Mouse (Mus musculus): Measurements from ENCODE around the gene Zfp618. TPM values are rescaled to one million over a fixed set of nuclear protein-coding genes. Genes with fewer than 3 reads are reported as not detected.

Zfp618 gene
- total and polyA plus RNA-seq, 3 experiments: 0.05 TPM; not detected in 2

DNA sequence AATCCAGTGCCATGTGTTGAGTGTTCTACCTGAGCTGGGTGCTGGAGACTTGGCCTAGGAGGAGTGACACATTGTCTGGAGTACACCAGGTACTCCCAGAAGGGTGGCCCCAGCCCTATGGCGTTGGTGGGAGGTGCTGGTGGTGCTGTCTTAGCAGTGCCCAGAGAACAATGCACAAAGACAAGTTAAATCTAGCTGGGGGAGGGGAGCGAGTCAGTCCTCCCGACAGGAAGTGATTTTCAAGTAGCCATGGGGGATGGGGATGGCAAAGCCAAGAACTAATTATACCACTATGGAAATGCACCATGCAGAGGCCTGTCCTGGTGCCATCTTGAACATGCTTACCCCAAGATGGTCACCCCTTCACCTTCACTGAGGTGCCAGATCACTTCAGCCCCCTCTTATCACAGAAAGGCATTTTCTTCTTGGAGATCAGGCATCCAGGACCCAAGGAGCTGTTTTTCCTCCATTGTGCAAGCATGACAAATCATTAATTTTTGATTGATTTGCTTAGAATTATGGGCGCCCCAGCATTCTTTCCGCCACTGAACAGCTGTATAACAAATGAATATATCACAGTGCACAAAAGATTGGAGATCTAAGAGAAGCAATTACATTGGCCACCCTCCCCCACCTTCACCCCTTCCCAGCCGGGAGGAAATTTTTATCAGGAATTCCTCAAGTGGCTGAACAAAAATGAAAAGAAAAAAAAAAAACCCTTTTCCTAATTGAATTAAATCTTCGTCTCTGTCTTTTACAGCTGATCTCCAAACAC, 91.5 kb downstream of the Zfp618 start:
- peaks cover 80% of the 10 kb centered on the region for H3K9me3 ChIP-seq (replicated peaks)
- no peaks in the 10 kb centered on the region for H3K27me3 ChIP-seq (ENCODE audit: insufficient read depth, low read length)
- ATAC-seq (ENCODE audit: extremely low read depth, insufficient number of reproducible peaks, low FRiP score, poor library complexity, severe bottlenecking): no peak
- H3K4me1 ChIP-seq (ENCODE audit: insufficient read depth, low read depth, low read length): no peaks in the 10 kb centered on the region
- no peak for TF ChIP-seq TAL1 (conservative IDR thresholded peaks at IDR 0.05; ENCODE audit: low read depth, low read length)
- TF ChIP-seq GATA1 (IDR thresholded peaks at IDR 0.05; ENCODE audit: borderline replicate concordance, low read length): no peak
- TF ChIP-seq CTCF (IDR thresholded peaks at IDR 0.05; ENCODE audit: low read depth, low read length): no peak
- TF ChIP-seq GATA2 (IDR thresholded peaks at IDR 0.05; ENCODE audit: borderline replicate concordance, low read depth, low read length): no peak
- TF ChIP-seq POLR2AphosphoS5 (IDR thresholded peaks at IDR 0.05; ENCODE audit: insufficient replicate concordance, low read depth, low read length): no peak
- no peak overlapping the region for H3K4me3 ChIP-seq (ENCODE audit: low read depth, low read length)
- no peak for DNase-seq (ENCODE audit: low spot score)
- no peaks in the 10 kb centered on the region for H3K36me3 ChIP-seq (replicated peaks)

DNA sequence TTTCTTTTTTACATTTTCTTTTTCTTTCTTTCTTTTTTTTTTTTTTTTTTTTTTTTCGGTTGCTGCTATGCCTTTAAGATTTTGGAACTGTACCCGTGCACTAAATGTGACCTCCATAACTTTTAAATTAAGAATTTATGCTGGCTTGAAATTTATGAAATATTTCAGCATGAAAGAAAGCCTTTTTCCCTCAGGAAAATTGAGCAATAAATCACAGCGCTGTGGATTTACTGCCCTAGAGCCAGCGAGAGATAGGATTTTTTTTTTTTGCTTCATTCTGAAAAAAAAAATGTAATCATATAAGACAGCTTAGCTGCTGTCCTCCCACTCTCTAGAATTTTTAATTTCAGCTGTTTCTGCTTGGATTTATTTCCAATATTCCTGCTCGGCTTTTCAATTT, 92.2 kb downstream of the Zfp618 start:
- Histone ChIP-seq H3K4me3 (ENCODE audit: low read depth, low read length) (no peak overlapping the region), H3K36me3 (replicated peaks) (no peaks in the 10 kb centered on the region), H3K4me1 (ENCODE audit: insufficient read depth, low read depth, low read length) (no peaks in the 10 kb centered on the region), H3K27me3 (ENCODE audit: insufficient read depth, low read length) (no peaks in the 10 kb centered on the region), H3K9me3 (replicated peaks) (peaks cover 79% of the 10 kb centered on the region)
- DNase-seq (ENCODE audit: low spot score) (no peak), ATAC-seq (ENCODE audit: extremely low read depth, insufficient number of reproducible peaks, low FRiP score, poor library complexity, severe bottlenecking) (no peak)
- TF ChIP-seq TAL1 (conservative IDR thresholded peaks at IDR 0.05; ENCODE audit: low read depth, low read length) (no peak), GATA2 (IDR thresholded peaks at IDR 0.05; ENCODE audit: borderline replicate concordance, low read depth, low read length) (no peak), GATA1 (IDR thresholded peaks at IDR 0.05; ENCODE audit: borderline replicate concordance, low read length) (no peak)

DNA sequence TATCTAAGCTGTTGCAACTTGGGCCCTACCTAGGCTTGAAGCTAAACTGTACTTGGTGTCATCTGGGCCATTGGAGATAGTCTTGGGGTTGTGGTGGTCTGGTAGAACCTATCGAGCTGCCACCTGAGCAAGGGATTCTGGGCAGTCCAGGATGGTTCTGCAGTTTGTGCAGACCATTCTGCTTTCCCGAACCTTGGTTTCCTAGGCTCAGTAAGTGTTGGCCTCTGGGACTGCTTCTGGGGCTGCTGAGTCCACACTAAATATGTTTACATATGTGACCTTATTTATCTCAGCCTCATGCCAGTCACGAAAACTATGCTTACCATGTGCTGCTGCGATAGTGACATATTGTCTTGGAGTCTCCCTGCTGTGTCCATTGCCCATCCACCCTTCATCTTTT, 93.3 kb downstream of the Zfp618 start:
- peaks cover 78% of the 10 kb centered on the region for H3K9me3 ChIP-seq (replicated peaks)
- DNase-seq (ENCODE audit: low spot score) (no peak), ATAC-seq (ENCODE audit: extremely low read depth, insufficient number of reproducible peaks, low FRiP score, poor library complexity, severe bottlenecking) (no peak)
- H3K36me3 ChIP-seq (replicated peaks): no peaks in the 10 kb centered on the region
- H3K4me3 ChIP-seq (ENCODE audit: low read depth, low read length): no peak overlapping the region
- TF ChIP-seq GATA2 (IDR thresholded peaks at IDR 0.05; ENCODE audit: borderline replicate concordance, low read depth, low read length): no peak
- TF ChIP-seq GATA1 (IDR thresholded peaks at IDR 0.05; ENCODE audit: borderline replicate concordance, low read length): no peak
- no peak for TF ChIP-seq TAL1 (conservative IDR thresholded peaks at IDR 0.05; ENCODE audit: low read depth, low read length)
- no peak for TF ChIP-seq POLR2AphosphoS5 (IDR thresholded peaks at IDR 0.05; ENCODE audit: insufficient replicate concordance, low read depth, low read length)
- TF ChIP-seq CTCF (IDR thresholded peaks at IDR 0.05; ENCODE audit: low read depth, low read length): no peak
- no peaks in the 10 kb centered on the region for H3K4me1 ChIP-seq (ENCODE audit: insufficient read depth, low read depth, low read length)
- no peaks in the 10 kb centered on the region for H3K27me3 ChIP-seq (ENCODE audit: insufficient read depth, low read length)

DNA sequence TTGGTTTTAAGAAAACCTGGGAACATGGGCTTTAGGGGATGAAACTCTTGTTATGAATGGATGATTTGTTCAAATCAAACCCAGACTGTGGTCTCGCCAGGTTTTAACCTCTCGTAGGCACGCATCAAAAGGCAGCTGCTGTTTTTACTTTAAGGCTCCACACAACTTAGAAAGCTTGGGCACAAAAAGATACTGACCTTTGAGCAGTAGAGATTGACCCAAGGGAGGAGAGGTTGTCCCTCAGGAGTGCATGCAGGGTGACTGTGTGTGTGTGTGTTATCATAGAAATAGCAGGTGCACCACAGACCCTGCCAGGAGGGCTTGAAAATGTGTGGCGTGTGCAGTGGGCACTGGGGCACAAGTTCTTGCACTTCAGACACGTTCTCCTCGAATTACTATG, 95.0 kb downstream of the Zfp618 start:
- H3K36me3 ChIP-seq (replicated peaks): no peaks in the 10 kb centered on the region
- TF ChIP-seq POLR2AphosphoS5 (IDR thresholded peaks at IDR 0.05; ENCODE audit: insufficient replicate concordance, low read depth, low read length): no peak
- TF ChIP-seq GATA1 (IDR thresholded peaks at IDR 0.05; ENCODE audit: borderline replicate concordance, low read length): no peak
- no peak for TF ChIP-seq TAL1 (conservative IDR thresholded peaks at IDR 0.05; ENCODE audit: low read depth, low read length)
- TF ChIP-seq GATA2 (IDR thresholded peaks at IDR 0.05; ENCODE audit: borderline replicate concordance, low read depth, low read length): no peak

DNA sequence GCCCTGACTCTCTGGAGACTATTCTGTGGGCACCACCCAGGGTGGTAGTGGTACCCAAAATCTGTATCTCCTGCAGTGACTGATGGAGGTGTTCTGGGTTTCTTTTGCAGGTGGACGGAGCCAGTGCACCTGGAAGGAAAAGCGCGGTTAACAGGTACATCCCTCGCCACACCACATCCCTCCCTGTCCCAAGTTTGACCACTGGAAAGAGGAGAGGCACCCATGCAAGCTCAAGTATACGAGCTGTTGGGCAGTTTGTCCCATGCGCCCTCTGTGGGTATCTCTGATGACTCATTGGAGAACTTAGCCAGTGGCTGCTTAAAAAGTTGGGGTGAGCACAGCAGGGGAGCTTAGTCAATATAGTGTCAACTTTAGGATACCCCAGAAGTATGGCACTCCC, 96.0 kb downstream of the Zfp618 start:
- ATAC-seq (ENCODE audit: extremely low read depth, insufficient number of reproducible peaks, low FRiP score, poor library complexity, severe bottlenecking) (no peak), DNase-seq (ENCODE audit: low spot score) (no peak)
- H3K9me3 ChIP-seq (replicated peaks): peaks cover 75% of the 10 kb centered on the region
- H3K4me3 ChIP-seq (ENCODE audit: low read depth, low read length): no peak overlapping the region
- H3K27me3 ChIP-seq (ENCODE audit: insufficient read depth, low read length): no peaks in the 10 kb centered on the region
- no peak for TF ChIP-seq GATA2 (IDR thresholded peaks at IDR 0.05; ENCODE audit: borderline replicate concordance, low read depth, low read length)
- TF ChIP-seq CTCF (IDR thresholded peaks at IDR 0.05; ENCODE audit: low read depth, low read length): no peak
- no peak for TF ChIP-seq TAL1 (conservative IDR thresholded peaks at IDR 0.05; ENCODE audit: low read depth, low read length)
- TF ChIP-seq POLR2AphosphoS5 (IDR thresholded peaks at IDR 0.05; ENCODE audit: insufficient replicate concordance, low read depth, low read length): no peak
- TF ChIP-seq GATA1 (IDR thresholded peaks at IDR 0.05; ENCODE audit: borderline replicate concordance, low read length): no peak
- no peaks in the 10 kb centered on the region for H3K4me1 ChIP-seq (ENCODE audit: insufficient read depth, low read depth, low read length)
- no peaks in the 10 kb centered on the region for H3K36me3 ChIP-seq (replicated peaks)

More for the DNA sequence above, 95.0 kb downstream of the Zfp618 start:
- DNase-seq (ENCODE audit: low spot score) (no peak), ATAC-seq (ENCODE audit: extremely low read depth, insufficient number of reproducible peaks, low FRiP score, poor library complexity, severe bottlenecking) (no peak)
- H3K9me3 ChIP-seq (replicated peaks): peaks cover 77% of the 10 kb centered on the region
- H3K4me1 ChIP-seq (ENCODE audit: insufficient read depth, low read depth, low read length): no peaks in the 10 kb centered on the region
- H3K4me3 ChIP-seq (ENCODE audit: low read depth, low read length): no peak overlapping the region
- H3K27me3 ChIP-seq (ENCODE audit: insufficient read depth, low read length): no peaks in the 10 kb centered on the region

DNA sequence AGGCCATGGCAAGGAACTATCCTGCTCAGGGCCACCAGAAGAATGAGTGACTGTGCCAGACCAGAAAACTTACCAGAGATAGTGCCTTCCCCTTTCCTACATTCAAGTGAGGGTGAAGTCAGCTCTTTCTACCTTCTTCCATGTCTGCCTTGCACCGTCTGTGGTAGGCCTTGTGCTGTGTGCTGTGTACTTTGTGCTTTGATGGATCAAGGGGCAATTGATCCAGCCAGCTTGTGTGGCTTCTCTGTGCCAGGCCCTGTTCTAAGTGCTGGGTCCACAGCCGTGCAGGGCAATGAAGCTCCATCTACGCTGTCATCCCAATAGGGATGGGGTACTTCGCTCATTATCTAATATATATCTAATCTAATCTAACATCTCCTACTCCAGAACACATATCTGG, 98.0 kb downstream of the Zfp618 start:
- Histone ChIP-seq H3K27me3 (ENCODE audit: insufficient read depth, low read length) (no peaks in the 10 kb centered on the region), H3K36me3 (replicated peaks) (no peaks in the 10 kb centered on the region), H3K9me3 (replicated peaks) (peaks cover 84% of the 10 kb centered on the region), H3K4me3 (ENCODE audit: low read depth, low read length) (no peak overlapping the region), H3K4me1 (ENCODE audit: insufficient read depth, low read depth, low read length) (no peaks in the 10 kb centered on the region)
- TF ChIP-seq GATA2 (IDR thresholded peaks at IDR 0.05; ENCODE audit: borderline replicate concordance, low read depth, low read length): no peak
- no peak for TF ChIP-seq GATA1 (IDR thresholded peaks at IDR 0.05; ENCODE audit: borderline replicate concordance, low read length)
- no peak for TF ChIP-seq POLR2AphosphoS5 (IDR thresholded peaks at IDR 0.05; ENCODE audit: insufficient replicate concordance, low read depth, low read length)
- TF ChIP-seq TAL1 (conservative IDR thresholded peaks at IDR 0.05; ENCODE audit: low read depth, low read length): no peak
- TF ChIP-seq CTCF (IDR thresholded peaks at IDR 0.05; ENCODE audit: low read depth, low read length): no peak
- ATAC-seq (ENCODE audit: extremely low read depth, insufficient number of reproducible peaks, low FRiP score, poor library complexity, severe bottlenecking) (no peak), DNase-seq (ENCODE audit: low spot score) (no peak)

Measured in G1E (cell line).